Mouse (Mus musculus): Measurements from ENCODE around the gene Ube2e1.

- TF ChIP-seq CTCF (IDR thresholded peaks at IDR 0.05): no peak
- TF ChIP-seq EP300 (IDR thresholded peaks at IDR 0.05): no peak
These were observed 42.2 kb upstream of the Ube2e1 start for GRCm38 (mm10) chr14:18373758-18374405.
